Mouse (Mus musculus): ENCODE results near the gene Pcif1. TPM values are rescaled to one million over a fixed set of nuclear protein-coding genes. Genes with fewer than 3 reads are reported as not detected.
"Not testable (repeated sequence)": the region's sequence is repeated elsewhere in the genome, so short reads cannot be mapped to it uniquely, and the experiment has no call there.

Pcif1 gene
- polyA plus RNA-seq, 1 experiment from 2014 or later: 57.1 TPM

GRCm38 (mm10) chr2:164868491-164868890, 10.6 kb upstream of the Pcif1 start:
- Histone ChIP-seq H3K9me3 (replicated peaks; ENCODE audit: control insufficient read depth, low read length) (no peaks in the 10 kb centered on the region), H3K36me3 (replicated peaks; ENCODE audit: control insufficient read depth, insufficient read depth, low read depth, low read length) (no peaks in the 10 kb centered on the region), H3K27ac (replicated peaks; ENCODE audit: low read depth, low read length) (no peak overlapping the region), H3K4me2 (ENCODE audit: low read depth, low read length) (no peak overlapping the region), H3K4me1 (ENCODE audit: control insufficient read depth, insufficient read depth, low read length) (no peaks in the 10 kb centered on the region), H3K27me3 (ENCODE audit: control insufficient read depth, insufficient read depth, low read length) (no peaks in the 10 kb centered on the region), H3K9ac (replicated peaks; ENCODE audit: low read length) (no peak overlapping the region), H3K4me3 (ENCODE audit: low read depth, low read length) (no peak overlapping the region)
- 72% methylated on average over 7 of the region's 7 CpGs for whole genome bisulfite sequencing
- DNase-seq (ENCODE audit: low spot score) (no peak), ATAC-seq (replicated peaks; ENCODE audit: insufficient number of reproducible peaks, low FRiP score, low TSS enrichment, low read depth) (no peak; the same call in 1 of the 2 replicates)

- ATAC-seq (replicated peaks; ENCODE audit: insufficient number of reproducible peaks, low FRiP score, low TSS enrichment, low read depth) (no peak), DNase-seq (ENCODE audit: low spot score) (no peak)
- Histone ChIP-seq H3K9ac (replicated peaks; ENCODE audit: low read length) (no peak overlapping the region), H3K27ac (replicated peaks; ENCODE audit: low read depth, low read length) (no peak overlapping the region), H3K4me2 (ENCODE audit: low read depth, low read length) (no peak overlapping the region), H3K4me1 (ENCODE audit: control insufficient read depth, insufficient read depth, low read length) (no peaks in the 10 kb centered on the region), H3K36me3 (replicated peaks; ENCODE audit: control insufficient read depth, insufficient read depth, low read depth, low read length) (no peaks in the 10 kb centered on the region), H3K9me3 (replicated peaks; ENCODE audit: control insufficient read depth, low read length) (no peaks in the 10 kb centered on the region), H3K27me3 (ENCODE audit: control insufficient read depth, insufficient read depth, low read length) (no peaks in the 10 kb centered on the region), H3K4me3 (ENCODE audit: low read depth, low read length) (no peak overlapping the region)
- WGBS: 54% methylated on average over 6 of the region's 6 CpGs
These were observed 7.4 kb upstream of the Pcif1 start for GRCm38 (mm10) chr2:164871602-164872303.

GRCm38 (mm10) chr2:164873621-164874020, 5.5 kb upstream of the Pcif1 start:
- no peaks in the 10 kb centered on the region for H3K9me3 ChIP-seq (replicated peaks; ENCODE audit: control insufficient read depth, low read length)
- H3K4me1 ChIP-seq (ENCODE audit: control insufficient read depth, insufficient read depth, low read length): no peaks in the 10 kb centered on the region
- no peak overlapping the region for H3K4me2 ChIP-seq (ENCODE audit: low read depth, low read length)
- no peak overlapping the region for H3K4me3 ChIP-seq (ENCODE audit: low read depth, low read length)
- WGBS: 70% methylated on average over 3 of the region's 3 CpGs
- H3K27ac ChIP-seq (replicated peaks; ENCODE audit: low read depth, low read length): no peak overlapping the region
- ATAC-seq (replicated peaks; ENCODE audit: insufficient number of reproducible peaks, low FRiP score, low TSS enrichment, low read depth) (no peak), DNase-seq (ENCODE audit: low spot score) (no peak)
- H3K9ac ChIP-seq (replicated peaks; ENCODE audit: low read length): no peak overlapping the region
- no peaks in the 10 kb centered on the region for H3K27me3 ChIP-seq (ENCODE audit: control insufficient read depth, insufficient read depth, low read length)
- H3K36me3 ChIP-seq (replicated peaks; ENCODE audit: control insufficient read depth, insufficient read depth, low read depth, low read length): no peaks in the 10 kb centered on the region

GRCm38 (mm10) chr2:164874239-164874769, 4.8 kb upstream of the Pcif1 start:
- DNase-seq (ENCODE audit: low spot score) (peak; percentile 29), ATAC-seq (replicated peaks; ENCODE audit: insufficient number of reproducible peaks, low FRiP score, low TSS enrichment, low read depth) (no peak)
- Histone ChIP-seq H3K4me2 (ENCODE audit: low read depth, low read length) (no peak overlapping the region), H3K36me3 (replicated peaks; ENCODE audit: control insufficient read depth, insufficient read depth, low read depth, low read length) (no peaks in the 10 kb centered on the region), H3K27ac (replicated peaks; ENCODE audit: low read depth, low read length) (no peak overlapping the region), H3K4me1 (ENCODE audit: control insufficient read depth, insufficient read depth, low read length) (no peaks in the 10 kb centered on the region), H3K27me3 (ENCODE audit: control insufficient read depth, insufficient read depth, low read length) (no peaks in the 10 kb centered on the region), H3K9ac (replicated peaks; ENCODE audit: low read length) (no peak overlapping the region), H3K4me3 (ENCODE audit: low read depth, low read length) (no peak overlapping the region), H3K9me3 (replicated peaks; ENCODE audit: control insufficient read depth, low read length) (no peaks in the 10 kb centered on the region)
- WGBS: 42% methylated on average over 1 of the region's 1 CpGs

- not testable (repeated sequence) for H3K4me2 ChIP-seq (ENCODE audit: low read depth, low read length); H3K9me3 ChIP-seq (replicated peaks; ENCODE audit: control insufficient read depth, low read length); DNase-seq (ENCODE audit: low spot score); H3K4me3 ChIP-seq (ENCODE audit: low read depth, low read length); ATAC-seq (replicated peaks; ENCODE audit: insufficient number of reproducible peaks, low FRiP score, low TSS enrichment, low read depth); H3K9ac ChIP-seq (replicated peaks; ENCODE audit: low read length); H3K27ac ChIP-seq (replicated peaks; ENCODE audit: low read depth, low read length); H3K4me1 ChIP-seq (ENCODE audit: control insufficient read depth, insufficient read depth, low read length); H3K36me3 ChIP-seq (replicated peaks; ENCODE audit: control insufficient read depth, insufficient read depth, low read depth, low read length); H3K27me3 ChIP-seq (ENCODE audit: control insufficient read depth, insufficient read depth, low read length)
- 60% methylated on average over 2 of the region's 2 CpGs for WGBS
These were observed 3.5 kb upstream of the Pcif1 start for GRCm38 (mm10) chr2:164875648-164876047.

GRCm38 (mm10) chr2:164877376-164878215, 1.5 kb upstream of the Pcif1 start:
- not testable (repeated sequence) for DNase-seq (ENCODE audit: low spot score); ATAC-seq (replicated peaks; ENCODE audit: insufficient number of reproducible peaks, low FRiP score, low TSS enrichment, low read depth); H3K36me3 ChIP-seq (replicated peaks; ENCODE audit: control insufficient read depth, insufficient read depth, low read depth, low read length); H3K4me3 ChIP-seq (ENCODE audit: low read depth, low read length); H3K9me3 ChIP-seq (replicated peaks; ENCODE audit: control insufficient read depth, low read length); H3K4me2 ChIP-seq (ENCODE audit: low read depth, low read length); H3K4me1 ChIP-seq (ENCODE audit: control insufficient read depth, insufficient read depth, low read length); H3K9ac ChIP-seq (replicated peaks; ENCODE audit: low read length); H3K27me3 ChIP-seq (ENCODE audit: control insufficient read depth, insufficient read depth, low read length); H3K27ac ChIP-seq (replicated peaks; ENCODE audit: low read depth, low read length)
- 77% methylated on average over 11 of the region's 11 CpGs for WGBS

- Histone ChIP-seq H3K4me2 (ENCODE audit: low read depth, low read length) (peak overlapping the region; percentile 91), H3K9ac (replicated peaks; ENCODE audit: low read length) (peak overlapping the region; percentile 100), H3K9me3 (replicated peaks; ENCODE audit: control insufficient read depth, low read length) (no peaks in the 10 kb centered on the region), H3K4me1 (ENCODE audit: control insufficient read depth, insufficient read depth, low read length) (no peaks in the 10 kb centered on the region), H3K4me3 (ENCODE audit: low read depth, low read length) (peak overlapping the region; percentile 95), H3K27me3 (ENCODE audit: control insufficient read depth, insufficient read depth, low read length) (no peaks in the 10 kb centered on the region), H3K36me3 (replicated peaks; ENCODE audit: control insufficient read depth, insufficient read depth, low read depth, low read length) (no peaks in the 10 kb centered on the region), H3K27ac (replicated peaks; ENCODE audit: low read depth, low read length) (peak overlapping the region; percentile 100)
- DNase-seq (ENCODE audit: low spot score) (peak; percentile 54), ATAC-seq (replicated peaks; ENCODE audit: insufficient number of reproducible peaks, low FRiP score, low TSS enrichment, low read depth) (0 out of 2 replicates have a peak, but pooled peaks have one; percentile 21)
- WGBS: 2% methylated on average over 28 of the region's 28 CpGs
These were observed 436 bp upstream of the Pcif1 start for GRCm38 (mm10) chr2:164878509-164879227.

Data from embryonic facial prominence, embryonic 11.5 days (tissue).